18 mouse cellular contexts compared by ENCODE assay signal in genomic region chr7:136842751-136843150, GRCm38 (mm10). TPM values are rescaled to one million over a fixed set of nuclear protein-coding genes. Genes with fewer than 3 reads are reported as not detected.
"Had no signal": no experiment of that assay in that cellular context is flagged by ENCODE, and none has a peak within 500 bp of the region (broad histone marks: within the 10 kb centered on the region; RNA-seq: fewer than 3 reads in every experiment).

No protein-coding gene starts in this region.

- H3K36me3 ChIP-seq: lung, embryonic 15.5 days; midbrain, embryonic 10.5 days; midbrain, embryonic 13.5 days; midbrain, embryonic 15.5 days; neural tube, embryonic 12.5 days; stomach, embryonic 15.5 days had no signal

- H3K4me3 ChIP-seq: lung, embryonic 15.5 days; megakaryocyte, embryonic 14.5 days; midbrain, embryonic 10.5 days; midbrain, embryonic 13.5 days; midbrain, embryonic 15.5 days; neural tube, embryonic 12.5 days; stomach, embryonic 15.5 days had no signal

- H3K9ac ChIP-seq: liver, postnatal 0 days; lung, embryonic 15.5 days; midbrain, embryonic 13.5 days; midbrain, embryonic 15.5 days; neural tube, embryonic 12.5 days; stomach, embryonic 15.5 days had no signal

- H3K27ac ChIP-seq: lung, embryonic 15.5 days; macrophage; midbrain, embryonic 10.5 days; midbrain, embryonic 13.5 days; midbrain, embryonic 15.5 days; neural tube, embryonic 12.5 days; stomach, embryonic 15.5 days; stomach, postnatal 0 days had no signal

- H3K27me3 ChIP-seq: lung, embryonic 15.5 days; midbrain, embryonic 15.5 days; neural tube, embryonic 12.5 days; stomach, embryonic 15.5 days had no signal

- DNase-seq: liver, postnatal 0 days; lung, adult 2 months; lung, postnatal 14 days; lung, postnatal 36 days; right cerebral cortex, postnatal 14 days; thymus, adult 2 months; thymus, postnatal 25 days; thymus, postnatal 4 days had no signal

- H3K9me3 ChIP-seq: lung, embryonic 15.5 days; midbrain, embryonic 10.5 days; midbrain, embryonic 13.5 days; midbrain, embryonic 15.5 days; neural tube, embryonic 12.5 days; stomach, embryonic 15.5 days had no signal

- H3K4me1 ChIP-seq: megakaryocyte, embryonic 14.5 days had no signal

RNA-seq across cellular contexts. Expression of gene Mgmt, which starts 51.7 kb away (rescaled TPM):
- total RNA-seq: monocyte, adult 5-6 weeks had no signal
